Mouse (Mus musculus) E14TG2a.4 (cell line): ENCODE measurements around the gene Ralb.

Experiments used
- CTCF ChIP-seq: conservative IDR thresholded peaks from 2 replicates; pipeline ENCODE4 v1.5.1; 2014; ENCODE audit warnings: low read length
- POU5F1 ChIP-seq: IDR thresholded peaks from 2 replicates; pipeline ENCODE4 v1.6.1; 2014; ENCODE audit warnings: low read length, borderline replicate concordance

GRCm38 (mm10) chr1:119537651-119538050, 33.1 kb upstream of the Ralb start:
- TF ChIP-seq CTCF: no peak
- TF ChIP-seq POU5F1: no peak
